Mouse (Mus musculus) CH12.LX (cell line): Measurements from ENCODE around the gene Lrrc49.

Source experiments
- CTCF ChIP-seq, 2 experiments: IDR thresholded peaks in 1 of 2; conservative IDR thresholded peaks in 1 of 2; 2 replicates each; pipeline ENCODE4 v1.5.1; 2011 to 2012; ENCODE audit warnings: low read depth in 2 of 2, low read length in 2 of 2, improper control_type of control experiment in 1 of 2, inconsistent platforms in 1 of 2, mild to moderate bottlenecking in 1 of 2, moderate library complexity in 1 of 2
- E2F4 ChIP-seq: IDR thresholded peaks from 2 replicates; pipeline ENCODE4 v1.6.1; 2011; ENCODE audit warnings: low read depth, low read length, improper control_type of control experiment; ENCODE audit not compliant: insufficient replicate concordance
- ELF1 ChIP-seq: IDR thresholded peaks from 2 replicates; pipeline ENCODE4 v1.6.1; 2014; ENCODE audit warnings: low read depth, mild to moderate bottlenecking, inconsistent platforms, low read length, improper control_type of control experiment
- EP300 ChIP-seq: IDR thresholded peaks from 2 replicates; pipeline ENCODE4 v1.6.1; 2011; ENCODE audit warnings: low read length, improper control_type of control experiment
- GABPA ChIP-seq: IDR thresholded peaks from 2 replicates; pipeline ENCODE4 v1.6.1; 2012; ENCODE audit warnings: low read depth, low read length, improper control_type of control experiment, inconsistent platforms; ENCODE audit not compliant: insufficient replicate concordance
- MAFK ChIP-seq: IDR thresholded peaks from 2 replicates; pipeline ENCODE4 v1.6.1; 2011; ENCODE audit warnings: low read length, improper control_type of control experiment; ENCODE audit not compliant: insufficient replicate concordance
- MAX ChIP-seq: IDR thresholded peaks from 2 replicates; pipeline ENCODE4 v1.6.1; 2011; ENCODE audit warnings: low read length, improper control_type of control experiment
- MEF2A ChIP-seq: IDR thresholded peaks from 2 replicates; pipeline ENCODE4 v1.6.1; 2014; ENCODE audit warnings: low read depth, mild to moderate bottlenecking, inconsistent platforms, low read length, improper control_type of control experiment, borderline replicate concordance
- POLR2A ChIP-seq: IDR thresholded peaks from 2 replicates; pipeline ENCODE4 v1.6.1; 2011; ENCODE audit warnings: low read depth, mild to moderate bottlenecking, improper control_type of control experiment, low read length
- SMC3 ChIP-seq: IDR thresholded peaks from 2 replicates; pipeline ENCODE4 v1.6.1; 2011; ENCODE audit warnings: low read depth, low read length, improper control_type of control experiment
- USF1 ChIP-seq: IDR thresholded peaks from 2 replicates; pipeline ENCODE4 v1.6.1; 2014; ENCODE audit warnings: low read depth, mild to moderate bottlenecking, inconsistent platforms, low read length, improper control_type of control experiment

GRCm38 (mm10) chr9:60687891-60688324, at the start of gene Lrrc49:
- TF ChIP-seq USF1 (no peak), E2F4 (peak; percentile 86; the same call in 1 of the 2 replicates), GABPA (no peak), EP300 (no peak), CTCF (conservative IDR thresholded peaks at IDR 0.05 in 1 of 2, IDR thresholded peaks at IDR 0.05 in 1 of 2; ENCODE audit: low read depth in 2 of 2, low read length in 2 of 2) (no peak), MEF2A (no peak), POLR2A (peak; percentile 24), SMC3 (no peak), MAX (no peak), MAFK (no peak), ELF1 (peak; percentile 57)
